Mouse (Mus musculus) hindbrain, embryonic 11.5 days (tissue): Measurements from ENCODE around the gene Vmn1r88. TPM values are rescaled to one million over a fixed set of nuclear protein-coding genes. Genes with fewer than 3 reads are reported as not detected.
A peak's percentile ranks its signal among the peaks of the same experiment; 100 is the strongest.
"Not testable (repeated sequence)": the region's sequence is repeated elsewhere in the genome, so short reads cannot be mapped to it uniquely, and the experiment has no call there.

ENCODE experiments used
- ATAC-seq: fragments of 200-750 bp; cut with Nextera tagmentation; 2 replicates; pipeline ENCODE4 v1.8.0; 2017; ENCODE audit warnings: mild to moderate bottlenecking, moderate TSS enrichment, moderate library complexity; ENCODE audit not compliant: low FRiP score
- DNase-seq: peaks from one replicate; pipeline ENCODE4 v3.0.0-alpha.2; 2015; ENCODE audit warnings: low spot score
- H3K27ac ChIP-seq: fragments of 300-500 bp; sonication (generic); 2 replicates; pipeline ENCODE4 v1.5.1; 2014; ENCODE audit warnings: mild to moderate bottlenecking, low read depth, low read length
- H3K27me3 ChIP-seq: fragments of 300-500 bp; sonication (generic); 2 replicates; pipeline ENCODE4 v1.6.1; 2014; ENCODE audit warnings: mild to moderate bottlenecking, low read length, moderate library complexity, mixed read lengths; ENCODE audit not compliant: control insufficient read depth, insufficient read depth
- H3K36me3 ChIP-seq: fragments of 300-500 bp; sonication (generic); 2 replicates; pipeline ENCODE4 v1.6.1; 2014; ENCODE audit warnings: mild to moderate bottlenecking, low read length, moderate library complexity, mixed read lengths; ENCODE audit not compliant: control insufficient read depth, insufficient read depth
- H3K4me1 ChIP-seq: fragments of 300-500 bp; sonication (generic); replicated peaks from 2 replicates; pipeline ENCODE4 v1.6.1; 2014; ENCODE audit warnings: low read length, mixed read lengths; ENCODE audit not compliant: control insufficient read depth, insufficient read depth
- H3K4me2 ChIP-seq: fragments of 300-500 bp; sonication (generic); replicated peaks from 2 replicates; pipeline ENCODE4 v1.6.1; 2014; ENCODE audit warnings: mild to moderate bottlenecking, low read depth, low read length
- H3K4me3 ChIP-seq: fragments of 300-500 bp; sonication (generic); 2 replicates; pipeline ENCODE4 v1.5.1; 2014; ENCODE audit warnings: low read depth, low read length
- H3K9ac ChIP-seq: fragments of 300-500 bp; sonication (generic); 2 replicates; pipeline ENCODE4 v1.6.1; 2014; ENCODE audit warnings: low read depth, low read length
- H3K9me3 ChIP-seq: fragments of 300-500 bp; sonication (generic); 2 replicates; pipeline ENCODE4 v1.6.1; 2016; ENCODE audit warnings: low read length; ENCODE audit not compliant: control insufficient read depth
- WGBS: fragments of 180-500 bp; shearing (Covaris S2); extraction: QIAGEN DNeasy Blood & Tissue Kit; methylation state at CpG from one replicate; pipeline ENCODE4 v1.1.7; 2014; 5-methylcytosine and 5-hydroxymethylcytosine counted together
- polyA plus RNA-seq: library from polyadenylated mRNA; unstranded; fragments of >200 nt; fragmentation: Nextera tagmentation; extraction: Ambion mirVana; gene quantifications from 2 replicates; pipeline ENCODE4 v1.2.1, GENCODE M21; 2014

Vmn1r88 gene
- not detected in 2 replicates for polyA plus RNA-seq

DNA sequence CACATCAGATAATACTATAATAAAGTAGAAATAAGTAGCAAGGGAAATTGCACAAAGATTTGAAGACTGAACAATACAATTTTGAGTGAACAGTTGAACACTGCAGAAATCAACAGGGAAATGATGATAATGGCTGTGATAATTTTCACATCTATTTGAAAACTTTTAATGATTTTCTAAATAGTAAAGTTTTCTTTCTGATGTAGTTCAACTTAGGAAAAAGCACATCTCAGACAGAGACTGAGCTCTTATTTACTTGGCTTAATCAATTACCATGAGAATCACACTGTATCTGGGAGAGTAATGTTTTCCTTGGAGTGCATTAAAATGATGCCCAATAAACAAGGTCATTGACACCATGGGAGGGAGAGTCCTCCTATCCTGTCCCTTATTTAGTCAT lies at the start of gene Vmn1r88:
Vmn1r88 (plus strand) TSS at position 301 of the 400 bp plus-strand sequence.
- H3K9me3 ChIP-seq = no peaks in the 10 kb centered on the region
- ATAC-seq (no peak), DNase-seq (no peak)
- H3K4me2 ChIP-seq = no peak within 1 kb of the TSS
- no peaks in the 10 kb centered on the region for H3K4me1 ChIP-seq
- H3K9ac ChIP-seq = no peak within 1 kb of the TSS
- no peaks in the 10 kb centered on the region for H3K27me3 ChIP-seq
- H3K36me3 ChIP-seq = no peaks in the 10 kb centered on the region
- H3K27ac ChIP-seq = no peak within 1 kb of the TSS
- no peak within 1 kb of the TSS for H3K4me3 ChIP-seq

- Histone ChIP-seq H3K36me3 (no peaks in the 10 kb centered on the region), H3K4me3 (no peak within 1 kb of the TSS), H3K27me3 (no peaks in the 10 kb centered on the region), H3K9ac (no peak within 1 kb of the TSS), H3K4me1 (no peaks in the 10 kb centered on the region), H3K4me2 (no peak within 1 kb of the TSS), H3K9me3 (no peaks in the 10 kb centered on the region), H3K27ac (no peak within 1 kb of the TSS)
- no peak for ATAC-seq
- DNase-seq = no peak
Observed at GRCm38 (mm10) chr7:13119817-13120216, 39.6 kb upstream of the Vmn1r88 start, which contains the start of gene Vmn1r86. Gene Vmn1r86, minus strand, starts transcription at chr7:13119917.

DNA sequence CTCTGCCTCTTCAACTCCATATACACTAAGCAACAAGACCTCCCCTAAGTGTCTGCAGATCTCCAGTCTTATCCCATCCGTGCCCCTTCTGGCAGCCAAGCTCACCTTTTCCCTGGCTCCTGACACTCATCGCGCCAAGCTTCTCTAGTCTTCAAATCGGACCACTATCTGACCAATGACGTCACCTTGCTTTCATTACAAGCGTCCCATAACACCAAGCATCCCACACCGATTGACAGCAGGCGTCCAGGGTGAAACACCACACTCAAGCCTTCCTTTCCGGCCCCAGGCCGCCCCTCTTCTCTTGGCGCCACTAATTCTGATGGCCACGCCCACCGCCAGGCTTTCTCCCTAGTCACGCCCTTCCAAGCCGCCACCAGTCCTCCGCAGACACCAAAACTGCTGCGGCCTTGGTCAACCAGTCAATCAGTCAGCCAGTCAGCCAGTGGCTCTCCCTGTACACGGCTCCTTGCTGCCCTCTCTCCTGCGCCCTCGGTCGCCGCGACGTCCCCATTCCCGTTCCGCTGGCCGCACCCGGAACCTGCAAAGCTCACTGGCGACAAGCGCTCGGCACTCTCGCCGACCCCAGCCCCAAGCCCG lies 35.7 kb upstream of the Vmn1r88 start:
- H3K27me3 ChIP-seq, H3K36me3 ChIP-seq, H3K4me1 ChIP-seq, H3K9ac ChIP-seq, H3K9me3 ChIP-seq, H3K27ac ChIP-seq: not testable (repeated sequence)
- DNase-seq (peak; percentile 0), ATAC-seq (peak; percentile 95)
- 3% methylated on average over 12 of the region's 34 CpGs for WGBS
- Histone ChIP-seq H3K4me3 (peak overlapping the region; percentile 19), H3K4me2 (peak overlapping the region; percentile 31)

DNA sequence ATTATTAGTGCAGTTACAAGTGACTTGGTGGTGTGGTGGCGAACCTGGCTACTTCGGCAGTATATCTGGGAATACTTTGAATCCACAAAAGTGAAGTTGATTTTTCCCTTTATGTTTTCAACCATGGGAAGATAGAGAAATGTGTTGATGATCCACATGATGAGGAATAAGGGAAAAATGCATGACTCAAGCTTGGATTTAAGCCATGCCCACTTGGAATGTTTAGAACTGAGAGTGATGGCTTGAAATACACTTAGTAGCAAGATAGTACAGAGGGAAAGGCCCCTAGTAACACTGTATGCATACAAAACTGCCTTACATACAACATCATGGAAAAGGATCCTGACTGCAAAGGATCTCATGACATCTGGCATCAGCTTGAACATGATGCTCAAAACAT lies 27.5 kb upstream of the Vmn1r88 start:
- Histone ChIP-seq H3K27ac (no peak overlapping the region), H3K9me3 (no peaks in the 10 kb centered on the region), H3K9ac (no peak overlapping the region), H3K36me3 (no peaks in the 10 kb centered on the region), H3K4me2 (no peak overlapping the region), H3K4me3 (no peak overlapping the region), H3K27me3 (no peaks in the 10 kb centered on the region), H3K4me1 (no peaks in the 10 kb centered on the region)
- ATAC-seq (no peak), DNase-seq (no peak)
- WGBS = 88% methylated on average over 2 of the region's 2 CpGs

DNA sequence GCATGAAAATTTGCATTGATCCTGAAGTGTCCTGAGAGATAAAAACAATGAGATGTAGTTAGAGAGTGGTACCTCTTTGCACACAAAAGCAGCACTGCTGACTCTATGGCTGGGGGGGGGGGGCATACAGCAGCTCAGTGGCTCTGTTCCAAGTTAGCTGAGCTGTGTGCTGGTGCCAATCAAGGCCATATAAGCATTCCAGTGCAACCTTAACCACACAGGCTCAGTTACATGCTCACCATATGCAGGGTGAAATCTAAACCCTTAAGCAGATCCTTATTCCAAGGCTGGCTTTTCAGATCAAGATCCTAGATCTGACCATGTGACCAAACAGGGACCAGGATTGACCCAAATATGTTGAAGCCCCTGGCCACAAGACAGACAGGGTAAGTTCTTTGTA lies 22.0 kb upstream of the Vmn1r88 start:
- no peaks in the 10 kb centered on the region for H3K27me3 ChIP-seq
- H3K4me1 ChIP-seq = no peaks in the 10 kb centered on the region
- DNase-seq (no peak), ATAC-seq (no peak)
- no peak overlapping the region for H3K4me3 ChIP-seq
- no peak overlapping the region for H3K4me2 ChIP-seq
- no peaks in the 10 kb centered on the region for H3K36me3 ChIP-seq
- no peak overlapping the region for H3K27ac ChIP-seq
- no peaks in the 10 kb centered on the region for H3K9me3 ChIP-seq
- H3K9ac ChIP-seq = no peak overlapping the region

DNA sequence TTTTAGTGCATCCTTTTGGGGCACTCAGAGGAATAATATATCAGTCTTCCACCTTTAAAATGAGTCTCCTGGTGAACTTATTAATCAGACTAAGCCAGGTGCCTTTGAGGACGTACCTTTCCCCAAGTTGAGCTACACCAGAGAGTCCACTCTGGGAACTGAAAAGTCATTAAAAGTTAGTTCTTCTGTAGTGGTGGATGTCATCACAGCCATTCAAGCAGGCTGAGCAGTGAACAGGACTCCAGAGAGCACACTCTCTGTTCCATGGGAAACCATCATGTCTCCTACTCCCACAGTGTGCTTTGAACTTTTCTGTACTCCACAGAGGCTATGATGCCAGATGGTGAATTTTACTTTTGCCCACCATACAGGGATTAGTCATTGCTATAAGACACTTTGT lies 19.3 kb upstream of the Vmn1r88 start, which contains the start of gene Vmn1r87:
Vmn1r87 (minus strand) TSS at position 101 of the 400 bp plus-strand sequence.
- 86% methylated on average over 1 of the region's 1 CpGs for WGBS
- DNase-seq = no peak
- H3K9ac ChIP-seq = no peak within 1 kb of the TSS
- no peak within 1 kb of the TSS for H3K4me2 ChIP-seq
- no peaks in the 10 kb centered on the region for H3K4me1 ChIP-seq
- H3K9me3 ChIP-seq = no peaks in the 10 kb centered on the region
- H3K27ac ChIP-seq = no peak within 1 kb of the TSS
- no peak within 1 kb of the TSS for H3K4me3 ChIP-seq
- H3K36me3 ChIP-seq = no peaks in the 10 kb centered on the region
- no peak for ATAC-seq
- H3K27me3 ChIP-seq = no peaks in the 10 kb centered on the region

- no peak for ATAC-seq
- Histone ChIP-seq H3K36me3 (no peaks in the 10 kb centered on the region), H3K9ac (no peak within 1 kb of the TSS), H3K4me1 (no peaks in the 10 kb centered on the region), H3K9me3 (no peaks in the 10 kb centered on the region), H3K27ac (no peak within 1 kb of the TSS), H3K27me3 (no peaks in the 10 kb centered on the region), H3K4me3 (no peak within 1 kb of the TSS), H3K4me2 (no peak within 1 kb of the TSS)
- DNase-seq = no peak
Observed at GRCm38 (mm10) chr7:13212720-13213119, 53.4 kb downstream of the Vmn1r88 start, which contains the start of gene Vmn1r89. Gene Vmn1r89, plus strand, starts transcription at chr7:13213020.

Other genes with a start within 250 kb of the Vmn1r88 start
- gene Rps5, start 237.3 kb upstream of the Vmn1r88 start, polyA plus RNA-seq = 842 and 852 TPM in 2 replicates
- gene Rnf225, start 232.2 kb upstream of the Vmn1r88 start, polyA plus RNA-seq = 0.50 and 0.66 TPM in 2 replicates
- gene Zfp324, start 193.7 kb upstream of the Vmn1r88 start, polyA plus RNA-seq = 7.4 and 8.0 TPM in 2 replicates
- gene Zfp446, start 181.7 kb upstream of the Vmn1r88 start, polyA plus RNA-seq = 8.5 and 11.7 TPM in 2 replicates
- not detected in 2 replicates for gene Slc27a5, start 161.4 kb upstream of the Vmn1r88 start, polyA plus RNA-seq
- gene Trim28, start 160.5 kb upstream of the Vmn1r88 start, polyA plus RNA-seq = 427 and 438 TPM in 2 replicates
- gene Zbtb45, start 149.5 kb upstream of the Vmn1r88 start, polyA plus RNA-seq = 25.0 and 25.3 TPM in 2 replicates
- gene Chmp2a, start 124.8 kb upstream of the Vmn1r88 start, polyA plus RNA-seq = 154 and 157 TPM in 2 replicates
- gene Ube2m, start 121.3 kb upstream of the Vmn1r88 start, polyA plus RNA-seq = 147 and 173 TPM in 2 replicates
- gene Mzf1, start 104.8 kb upstream of the Vmn1r88 start, polyA plus RNA-seq = 2.4 and 2.6 TPM in 2 replicates
- gene Vmn1r85, start 64.4 kb upstream of the Vmn1r88 start, polyA plus RNA-seq = 0.05 TPM in 1 of 2 replicates, not detected in the other
- not detected in 2 replicates for gene Vmn1r86, start 39.7 kb upstream of the Vmn1r88 start, polyA plus RNA-seq
- not detected in 2 replicates for gene Vmn1r87, start 19.4 kb upstream of the Vmn1r88 start, polyA plus RNA-seq
- not detected in 2 replicates for gene Vmn1r89, start 53.5 kb downstream of the Vmn1r88 start, polyA plus RNA-seq
- 107 and 113 TPM in 2 replicates for gene Lig1, start 117.7 kb downstream of the Vmn1r88 start, polyA plus RNA-seq
- 4.9 and 6.7 TPM in 2 replicates for gene Zswim9, start 119.2 kb downstream of the Vmn1r88 start, polyA plus RNA-seq
- 1.6 and 1.7 TPM in 2 replicates for gene Pla2g4c, start 165.1 kb downstream of the Vmn1r88 start, polyA plus RNA-seq
- not detected in 2 replicates for gene Cabp5, start 238.6 kb downstream of the Vmn1r88 start, polyA plus RNA-seq